Mouse (Mus musculus) forelimb bud, embryonic 11.5 days (tissue): ENCODE data around the gene Srsf3.
"Not testable (repeated sequence)": the region's sequence is repeated elsewhere in the genome, so short reads cannot be mapped to it uniquely, and the experiment has no call there.

ENCODE experiments used
- DNase-seq: peaks from one replicate; pipeline ENCODE4 v3.0.0-alpha.2; 2012; ENCODE audit warnings: low read depth, low spot score

The Srsf3 gene

DNA sequence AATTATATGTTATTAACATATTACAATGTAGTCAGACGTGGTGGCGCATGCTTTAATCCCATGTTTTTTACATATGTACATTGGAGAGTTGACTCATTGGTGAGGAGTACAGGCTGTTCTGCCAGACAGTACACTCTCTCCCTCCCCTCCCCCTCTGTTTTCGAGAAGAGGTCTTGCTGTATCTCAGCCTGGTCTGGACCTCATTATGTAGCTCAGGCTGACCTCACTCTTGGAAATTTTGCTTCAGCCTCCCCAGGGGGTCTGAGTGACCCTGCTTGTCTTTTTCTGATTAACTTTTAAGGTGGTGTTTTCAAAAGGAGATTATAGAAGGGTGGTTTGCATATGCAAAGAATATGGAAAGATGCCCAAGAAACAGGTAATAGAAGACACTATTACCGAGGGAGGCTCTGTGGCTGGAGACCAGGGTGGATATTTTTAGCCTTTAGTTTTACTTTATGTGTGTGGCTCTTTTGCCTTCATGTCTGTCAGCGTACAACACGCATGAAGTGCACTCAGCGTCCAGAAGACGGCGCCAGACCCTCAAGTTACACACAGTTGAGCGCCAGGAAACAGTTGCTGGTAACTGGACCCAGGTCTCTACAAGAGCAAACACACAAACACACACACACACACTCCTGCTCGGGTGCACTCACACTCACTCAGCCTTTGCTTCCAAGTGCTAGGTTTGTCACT, 14.0 kb upstream of the Srsf3 start:
- no peak for DNase-seq

DNA sequence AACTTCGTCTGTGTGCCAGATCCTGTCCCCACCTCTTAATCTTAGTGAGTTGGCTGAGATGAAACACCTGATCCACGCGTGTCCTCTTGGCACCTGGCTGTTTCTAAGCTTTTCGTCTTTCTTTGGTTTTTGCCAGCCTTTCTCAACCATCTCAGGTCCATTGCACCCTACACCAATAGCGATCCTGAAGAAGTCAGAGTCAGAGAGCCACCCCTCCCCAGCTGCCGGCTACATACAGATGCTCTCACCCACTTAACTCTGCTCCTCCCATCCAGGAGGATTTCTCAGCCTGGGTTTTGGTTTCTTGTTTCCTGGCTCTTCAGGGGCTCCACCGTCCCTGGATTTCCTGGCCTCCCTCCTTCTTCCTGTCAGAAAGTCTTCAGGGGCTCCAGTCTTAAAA, 13.0 kb upstream of the Srsf3 start:
- no peak for DNase-seq

DNA sequence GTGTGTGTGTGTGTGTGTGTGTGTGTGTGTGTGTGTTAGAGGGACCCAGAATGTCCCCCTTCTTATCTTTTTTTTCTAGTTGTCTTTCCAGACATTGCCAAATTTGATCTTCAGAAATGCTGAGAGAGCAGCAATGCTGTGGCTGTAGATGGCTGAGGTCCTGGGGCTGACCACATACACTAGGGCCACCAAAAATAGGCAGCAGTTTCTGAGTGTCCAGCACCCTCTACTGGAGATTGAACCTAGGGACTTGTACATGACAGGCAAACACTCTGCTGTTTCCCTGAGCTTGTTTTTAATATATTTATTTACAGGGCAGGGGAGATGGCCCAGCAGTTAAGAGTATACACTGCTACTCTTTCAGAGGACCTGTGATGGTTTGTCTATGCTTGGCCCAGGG, 12.0 kb upstream of the Srsf3 start:
- DNase-seq, result no peak

DNA sequence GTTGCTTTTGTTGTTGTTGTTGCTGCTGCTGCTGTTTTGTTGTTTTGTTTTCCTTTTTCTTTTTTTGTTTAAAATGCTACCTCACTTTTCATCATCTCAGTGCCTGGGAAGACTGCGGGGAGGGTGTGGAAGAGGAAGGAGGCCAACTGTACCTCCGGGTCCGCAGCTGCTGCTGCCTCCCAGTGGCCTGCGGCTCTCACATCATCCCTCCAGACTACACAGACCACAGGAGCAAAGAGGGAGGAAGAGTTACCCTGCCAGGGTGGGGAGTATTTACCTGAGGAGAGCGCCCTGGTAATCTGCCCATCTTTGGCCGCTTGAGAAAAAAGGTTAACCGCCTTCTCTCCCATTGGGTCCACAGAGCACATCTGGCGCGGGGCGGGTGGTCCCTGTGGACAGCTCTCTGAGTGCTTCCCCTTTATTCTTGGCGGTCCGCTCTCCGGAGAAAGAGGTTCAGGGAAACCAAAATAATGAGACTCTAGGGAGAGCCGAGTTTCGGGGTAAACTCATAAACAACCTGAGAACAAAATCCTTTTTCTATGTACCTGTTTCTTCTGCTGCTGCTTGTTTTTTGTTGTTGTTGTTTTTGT, 10.1 kb upstream of the Srsf3 start:
- DNase-seq, result no peak

DNA sequence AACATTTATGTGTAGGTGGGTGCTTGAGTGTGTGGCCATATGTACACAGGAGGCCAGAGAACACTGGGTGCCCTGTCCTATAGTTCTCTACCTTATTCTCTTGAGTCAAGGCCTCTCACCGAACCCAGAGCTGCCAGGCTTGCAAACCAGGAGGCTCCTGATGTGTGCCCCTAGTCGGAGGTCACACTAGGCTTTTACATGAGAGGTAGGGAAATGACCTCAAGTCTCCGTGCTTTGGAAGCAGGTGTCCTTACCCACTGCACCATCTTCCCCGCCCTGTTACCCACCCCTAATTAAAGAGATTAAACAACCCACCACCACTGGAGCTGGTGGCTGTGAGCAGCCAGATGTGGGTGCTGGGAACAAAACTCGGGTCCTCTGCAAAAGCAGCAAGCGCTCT, 9.1 kb upstream of the Srsf3 start:
- DNase-seq, result no peak

DNA sequence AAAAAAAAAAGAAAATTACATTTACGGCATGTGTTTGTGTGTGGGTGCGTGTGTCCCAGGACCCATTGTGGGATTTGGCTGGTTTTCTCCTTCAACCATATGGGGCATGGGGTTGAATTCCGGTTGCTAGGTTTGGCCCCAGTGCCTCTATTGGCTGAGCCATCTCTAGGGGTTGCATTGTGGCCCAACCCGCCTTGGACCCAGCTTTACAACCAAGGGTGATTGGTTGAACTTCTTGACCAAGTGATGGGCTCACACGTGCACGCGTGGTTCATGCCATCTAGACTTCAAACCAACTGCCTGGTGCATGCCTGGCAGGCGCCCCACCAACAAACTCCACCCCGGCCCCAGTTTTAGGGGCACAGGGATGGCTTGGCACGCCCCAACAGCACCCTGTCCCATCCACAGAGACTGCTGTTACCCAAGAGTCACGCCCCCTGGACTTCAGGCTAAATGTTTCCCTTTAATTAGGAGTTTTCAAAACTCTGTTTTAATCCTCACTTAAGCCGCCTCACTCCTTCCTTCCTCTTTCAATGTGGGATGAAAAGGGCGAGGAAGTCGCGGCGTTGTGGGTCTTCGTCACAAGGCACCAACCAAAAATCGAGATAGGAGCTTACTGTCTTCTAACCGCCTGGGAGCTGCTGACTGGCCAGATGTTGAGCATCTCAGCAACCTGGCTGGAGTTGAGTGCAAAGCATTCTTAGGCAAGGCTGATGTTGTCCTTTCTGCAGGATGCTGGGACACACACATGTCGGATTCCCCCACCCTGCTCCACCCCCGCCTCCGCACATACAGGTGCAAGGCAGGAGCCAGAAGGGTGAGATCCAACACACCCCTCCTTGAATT, 8.2 kb upstream of the Srsf3 start:
- no peak for DNase-seq

DNA sequence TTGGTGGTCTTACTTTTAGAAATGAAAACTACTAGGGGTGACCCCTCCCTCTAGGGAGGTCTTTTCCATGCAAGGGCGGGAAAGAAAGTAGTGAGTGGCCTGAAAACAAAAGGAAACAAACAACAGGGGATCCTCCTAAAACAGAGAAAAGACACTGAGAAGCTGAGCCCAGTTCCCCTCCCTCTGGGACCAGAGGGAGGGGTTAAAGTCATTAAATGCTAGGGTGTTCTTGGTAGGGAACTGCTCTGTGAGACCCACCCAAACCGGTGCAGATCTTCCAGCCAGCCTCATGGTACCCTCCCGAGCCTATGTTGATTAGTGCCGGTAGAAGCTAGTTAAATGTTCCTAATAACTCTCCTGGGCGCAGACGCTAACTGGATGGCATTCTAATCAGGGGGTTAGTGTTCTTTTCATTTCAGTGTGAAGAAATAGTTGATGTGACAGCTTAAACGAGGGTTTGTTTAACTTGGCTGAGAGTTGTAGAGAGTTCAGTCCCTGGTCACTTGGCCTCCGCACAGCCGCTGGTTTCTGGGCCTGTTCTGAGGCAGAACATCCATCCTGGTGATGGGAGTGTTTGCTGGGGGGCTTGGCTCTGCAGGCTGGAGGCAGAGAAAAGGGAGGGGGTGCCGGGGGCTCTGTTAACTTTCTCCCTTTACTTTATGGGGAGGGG, 7.4 kb upstream of the Srsf3 start:
- no peak for DNase-seq

DNA sequence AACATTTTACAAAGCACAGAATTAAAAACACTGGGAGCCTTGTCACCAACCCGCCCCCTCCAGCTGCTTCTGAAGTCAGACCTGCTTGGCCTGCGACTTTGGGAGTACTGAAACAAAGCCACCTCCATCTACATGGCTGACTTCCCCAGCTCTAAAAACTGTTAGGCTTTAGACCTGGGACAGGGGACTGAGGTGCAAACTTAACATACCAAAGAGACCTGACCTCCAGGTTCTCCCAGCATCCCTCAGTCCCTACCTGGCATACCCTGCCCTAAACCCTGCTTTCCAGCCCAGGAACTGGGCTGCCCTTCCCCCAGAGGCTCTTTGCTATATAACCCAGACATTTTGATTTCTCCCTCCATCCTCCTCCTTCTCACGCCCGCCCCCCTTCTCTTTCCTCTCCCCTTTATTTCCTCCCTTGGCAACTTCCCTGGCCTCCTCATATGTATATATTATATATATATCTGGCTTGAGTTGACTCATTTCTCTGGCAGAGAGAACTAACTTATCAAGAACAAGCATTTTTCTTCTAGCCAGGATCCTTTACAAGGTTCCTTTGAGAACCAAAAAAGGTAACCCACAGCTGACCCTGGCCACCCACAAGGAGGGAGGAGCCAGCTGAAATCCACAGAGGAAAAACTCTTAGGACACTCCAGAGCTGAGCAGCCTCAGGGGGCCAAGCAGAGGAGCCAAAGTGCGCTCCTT, 5.6 kb upstream of the Srsf3 start:
- no peak for DNase-seq

DNA sequence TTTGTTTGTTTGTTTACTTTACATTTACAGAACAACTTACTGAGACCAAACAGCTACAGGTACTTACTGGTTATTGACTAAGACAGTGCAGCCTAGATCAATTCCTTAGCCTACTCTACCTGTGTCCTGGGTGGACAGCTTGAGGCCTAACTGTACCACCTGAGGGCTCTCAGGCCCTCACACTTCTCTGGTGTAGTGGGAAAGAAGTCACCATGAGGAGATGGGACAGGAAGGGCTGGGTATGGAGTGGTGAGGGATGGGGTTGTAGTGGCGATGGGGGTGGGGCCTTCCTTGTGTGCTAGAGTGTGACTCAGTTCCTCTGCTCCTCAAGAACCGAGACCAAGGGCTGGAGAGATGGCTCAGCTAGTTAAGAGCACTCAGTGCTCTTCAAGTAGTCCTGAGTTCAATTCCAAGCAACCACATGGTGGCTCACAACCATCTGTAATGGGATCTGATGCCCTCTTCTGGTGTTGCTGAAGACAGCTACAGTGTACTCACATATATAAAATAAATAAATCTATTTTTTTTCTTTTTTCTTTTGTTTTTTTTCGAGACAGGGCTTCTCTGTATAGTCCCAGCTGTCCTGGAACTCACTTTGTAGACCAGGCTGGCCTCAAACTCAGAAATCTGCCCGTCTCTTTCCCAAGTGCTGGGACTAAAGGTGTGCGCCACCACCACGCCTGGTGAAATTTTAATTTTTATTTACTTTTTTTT, 1.9 kb upstream of the Srsf3 start:
- no peak for DNase-seq

DNA sequence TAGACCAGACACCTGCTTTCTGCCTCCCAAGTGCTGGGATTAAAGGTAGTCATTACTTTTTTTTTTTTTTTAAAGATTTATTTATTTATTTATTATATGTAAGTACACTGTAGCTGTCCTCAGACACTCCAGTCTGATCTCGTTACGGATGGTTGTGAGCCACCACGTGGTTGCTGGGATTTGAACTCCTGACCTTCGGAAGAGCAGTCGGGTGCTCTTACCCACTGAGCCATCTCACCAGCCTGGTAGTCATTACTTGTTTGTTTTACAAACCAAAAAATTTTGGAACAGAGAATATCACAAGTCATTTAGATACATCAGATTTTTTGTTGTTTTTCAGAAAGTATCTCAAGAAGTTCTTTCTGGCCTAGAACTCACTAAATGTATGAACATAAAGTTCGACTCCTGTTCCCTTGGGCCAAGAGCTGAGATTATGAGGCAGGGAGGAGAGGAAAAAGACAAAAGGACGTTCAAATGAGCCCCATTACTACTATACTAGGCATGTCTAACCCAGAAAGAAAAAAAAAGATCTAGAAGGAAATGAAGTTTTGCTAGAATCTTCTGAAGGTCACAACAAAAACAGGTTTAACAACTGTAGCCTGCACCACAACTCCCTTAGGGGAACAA, 1.2 kb upstream of the Srsf3 start:
- not testable (repeated sequence) for DNase-seq

DNA sequence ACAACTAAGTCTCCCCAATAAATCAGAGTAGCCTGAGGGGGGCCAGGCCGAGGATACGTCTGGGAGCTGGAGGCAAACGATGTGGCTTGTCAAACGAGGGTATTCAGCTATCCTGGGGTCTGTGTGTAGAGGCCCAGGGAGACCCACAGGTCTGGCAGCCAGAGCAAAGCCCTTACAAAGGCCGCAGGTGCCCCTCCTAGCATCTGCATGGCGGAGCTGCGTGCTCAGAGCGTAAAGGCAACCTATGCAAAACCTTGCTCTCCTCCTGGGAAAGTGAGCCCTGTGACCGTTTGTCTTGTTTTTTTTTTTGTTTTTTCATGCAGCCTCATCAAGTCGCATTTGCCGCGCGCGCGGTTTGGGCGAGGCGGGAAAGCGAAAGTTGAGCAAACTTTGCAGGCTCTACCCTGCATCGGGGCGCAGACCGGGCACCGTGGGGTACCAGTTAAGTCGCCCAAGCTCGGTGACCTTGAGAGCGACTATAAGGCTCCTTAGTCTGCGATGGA, 606 bp upstream of the Srsf3 start:
- DNase-seq, result no peak

DNA sequence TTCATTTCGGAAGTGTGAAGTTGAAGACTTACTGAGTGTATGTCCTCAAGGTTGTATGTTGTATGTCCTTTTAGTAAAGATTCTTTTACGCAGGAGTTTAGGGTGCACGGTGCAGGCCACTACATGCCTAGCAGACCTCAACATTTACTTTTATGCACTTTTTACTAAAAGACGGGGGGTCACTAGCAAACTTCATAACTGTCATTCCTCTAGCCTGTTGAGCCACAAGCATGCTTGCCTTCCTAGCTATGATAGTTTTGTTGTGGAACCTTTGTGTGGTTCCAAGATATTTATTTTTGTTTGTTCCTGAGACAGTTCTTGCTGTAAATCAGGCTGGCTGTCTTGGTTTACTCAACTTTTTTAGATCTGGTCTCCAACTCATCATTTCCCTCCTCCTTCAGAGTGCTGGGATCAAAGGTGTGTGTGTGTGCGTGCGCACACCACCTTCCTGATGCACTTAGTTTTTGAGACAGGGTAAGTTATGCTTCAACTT, 1.2 kb downstream of the Srsf3 start:
- no peak for DNase-seq

DNA sequence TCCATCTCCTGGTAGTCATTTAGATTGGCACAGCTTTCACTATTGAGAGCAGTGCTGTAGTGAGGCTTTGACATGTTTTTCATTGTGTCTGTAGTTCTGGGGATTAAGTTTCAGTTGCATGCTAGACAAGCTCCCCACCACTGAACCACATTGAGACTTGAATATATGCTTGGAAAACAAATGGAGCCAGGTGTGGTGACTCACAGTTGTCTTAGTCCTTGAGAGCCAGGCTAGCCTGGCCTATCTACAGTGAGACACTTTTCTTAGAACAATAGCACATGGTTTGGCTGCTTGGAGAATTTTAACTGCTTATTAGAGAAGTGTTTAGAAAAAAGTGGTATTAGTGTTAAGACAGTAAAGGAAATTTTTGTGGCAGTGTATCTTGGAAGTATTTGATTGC, 1.8 kb downstream of the Srsf3 start:
- no peak for DNase-seq

DNA sequence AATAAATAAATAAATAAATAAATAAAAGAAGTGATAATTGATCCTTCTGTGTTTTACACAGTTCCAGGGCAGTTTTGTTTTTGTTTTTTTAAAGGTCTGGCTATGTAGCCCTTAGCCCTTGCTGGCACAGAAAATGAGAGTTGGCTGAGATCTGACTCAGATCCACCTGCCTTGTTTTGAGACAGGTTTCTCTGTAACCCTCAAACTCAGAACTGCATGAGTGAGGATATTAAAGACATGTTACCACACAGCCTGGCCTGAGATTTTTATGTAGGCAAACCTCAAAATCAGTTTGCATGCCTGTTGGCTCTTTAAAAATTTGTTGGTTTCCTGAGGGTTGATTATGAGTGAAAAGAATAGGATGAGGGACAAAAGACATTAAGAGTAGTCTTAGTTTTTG, 3.1 kb downstream of the Srsf3 start:
- DNase-seq, result no peak

DNA sequence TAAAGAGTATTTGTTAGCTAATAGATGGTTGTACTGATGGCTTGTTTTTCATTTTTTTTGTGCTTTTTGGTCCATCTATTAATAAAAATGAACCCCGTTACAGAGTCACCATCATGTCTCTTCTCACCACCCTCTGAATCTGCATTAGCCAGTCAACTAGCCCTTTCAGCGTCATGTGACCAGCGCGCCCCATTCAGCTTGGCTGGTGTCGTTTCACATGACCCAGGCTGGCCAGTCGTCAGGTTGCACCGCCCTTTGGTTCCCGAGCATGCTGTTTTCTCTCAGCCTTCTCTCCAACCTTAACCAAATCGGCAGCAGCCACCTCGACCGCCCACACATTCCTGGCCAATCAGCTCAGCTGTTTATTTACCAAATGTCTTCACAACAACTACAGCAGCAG, 6.9 kb downstream of the Srsf3 start:
- DNase-seq, result no peak

DNA sequence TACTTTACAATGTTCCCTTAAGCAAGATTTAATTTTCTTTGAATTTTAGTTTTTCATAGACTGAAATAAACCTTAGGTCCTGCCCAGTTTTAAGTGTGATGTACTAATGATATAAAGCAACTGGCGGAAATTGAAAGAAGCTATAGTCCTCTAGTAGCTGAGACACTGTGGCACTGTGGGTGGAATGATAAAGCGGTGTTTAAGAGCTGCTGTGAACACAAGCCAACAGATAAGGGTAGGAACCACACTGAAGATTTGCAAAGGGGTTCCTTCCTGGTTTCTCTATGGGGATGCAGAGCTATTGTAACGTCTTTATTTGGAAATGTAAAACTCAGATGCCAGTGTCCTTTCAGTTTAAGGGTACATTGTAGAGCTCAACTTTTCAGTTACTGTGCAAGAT, 9.2 kb downstream of the Srsf3 start:
- not testable (repeated sequence) for DNase-seq

DNA sequence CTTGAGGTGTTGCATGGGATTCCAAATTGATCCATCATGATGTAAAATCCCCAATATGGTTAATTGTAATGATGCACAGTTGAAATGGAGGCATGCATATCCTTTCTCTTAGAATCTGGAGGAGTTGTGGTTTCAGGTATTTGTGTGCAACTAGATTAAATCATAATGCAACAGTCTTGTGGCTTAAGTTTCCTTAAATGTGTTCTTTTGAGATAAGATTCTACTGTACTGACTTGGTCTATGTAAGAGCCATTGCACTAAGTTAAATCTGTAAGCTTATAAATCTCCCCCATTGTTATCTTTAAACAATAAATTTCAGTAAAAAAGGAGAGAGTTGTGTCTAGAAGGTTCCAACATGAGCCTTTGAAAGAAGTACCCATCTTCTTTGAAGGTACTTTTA, 10.1 kb downstream of the Srsf3 start:
- no peak for DNase-seq

DNA sequence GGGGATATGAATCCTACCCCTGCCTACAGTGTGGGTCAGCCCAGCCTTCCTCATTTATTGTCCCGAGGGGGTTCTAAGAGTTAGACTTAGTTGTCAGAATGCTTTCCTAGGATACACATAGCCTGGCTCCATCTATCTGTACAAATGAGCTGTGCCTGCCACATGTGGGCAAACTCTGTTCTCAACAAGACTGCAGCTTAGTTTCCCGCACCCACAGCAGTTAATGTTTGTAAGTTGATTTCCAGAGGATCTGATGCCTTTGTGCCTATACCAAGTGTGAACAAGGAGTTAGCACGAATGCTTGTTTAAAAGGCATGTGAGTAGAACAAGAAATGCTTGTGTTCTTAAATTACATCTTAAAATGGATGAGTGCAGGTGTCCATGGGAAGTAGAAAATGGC, 11.2 kb downstream of the Srsf3 start:
- DNase-seq, result no peak

DNA sequence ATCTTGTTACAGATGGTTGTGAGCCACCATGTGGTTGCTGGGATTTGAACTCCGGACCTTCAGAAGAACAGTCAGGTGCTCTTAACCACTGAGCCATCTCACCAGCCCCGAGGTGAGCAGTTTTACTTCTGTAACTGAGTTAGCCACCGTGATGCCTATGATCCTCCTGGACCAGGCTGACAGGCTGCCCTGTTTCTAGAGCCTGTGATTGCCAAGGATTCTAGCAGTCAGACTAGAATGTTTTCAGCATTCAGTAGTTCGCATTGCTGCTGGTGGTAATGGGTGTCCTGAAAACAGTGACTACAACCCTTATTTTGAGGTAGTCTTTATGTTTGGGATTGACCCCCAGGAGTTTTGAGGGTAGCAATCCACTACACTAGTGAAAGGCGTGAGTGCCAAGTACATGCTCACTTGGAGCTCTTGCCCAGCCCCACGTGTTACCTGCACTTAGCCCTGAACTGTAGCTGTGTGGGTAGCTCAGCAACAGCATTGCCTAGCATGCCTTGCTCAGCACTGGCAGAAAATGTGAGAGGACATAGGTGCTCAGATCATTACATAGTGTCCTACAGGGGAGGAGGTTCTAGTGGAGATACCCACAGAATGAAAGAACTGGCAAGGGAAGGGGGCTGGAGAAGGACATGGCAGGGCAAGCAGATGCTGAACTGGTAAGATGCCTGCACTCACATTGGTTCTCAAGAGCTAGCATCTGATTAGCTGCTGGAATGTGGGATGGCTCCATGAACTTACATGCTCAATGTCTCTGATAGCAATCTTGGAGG, 11.9 kb downstream of the Srsf3 start:
- DNase-seq, result no peak
